Mouse (Mus musculus) liver, adult 2 months (tissue): ENCODE measurements at regions not wholly inside any gene's neighbourhood (a gene's known extent, or its start where the extent isn't known, plus 50 kb on each side); places are given as distances from the start of the nearest gene placed in this dataset.

Experiments used
- CTCF ChIP-seq: fragments of 200-500 bp; IDR thresholded peaks from 2 replicates; pipeline ENCODE4 v1.5.1; 2011; ENCODE audit warnings: low read depth, low read length, control low read depth
- POLR2A ChIP-seq: fragments of 200-500 bp; IDR thresholded peaks from 2 replicates; pipeline ENCODE4 v1.6.1; 2011; ENCODE audit warnings: low read length, control low read depth; ENCODE audit not compliant: insufficient read depth; ENCODE audit errors: extremely low read depth

DNA sequence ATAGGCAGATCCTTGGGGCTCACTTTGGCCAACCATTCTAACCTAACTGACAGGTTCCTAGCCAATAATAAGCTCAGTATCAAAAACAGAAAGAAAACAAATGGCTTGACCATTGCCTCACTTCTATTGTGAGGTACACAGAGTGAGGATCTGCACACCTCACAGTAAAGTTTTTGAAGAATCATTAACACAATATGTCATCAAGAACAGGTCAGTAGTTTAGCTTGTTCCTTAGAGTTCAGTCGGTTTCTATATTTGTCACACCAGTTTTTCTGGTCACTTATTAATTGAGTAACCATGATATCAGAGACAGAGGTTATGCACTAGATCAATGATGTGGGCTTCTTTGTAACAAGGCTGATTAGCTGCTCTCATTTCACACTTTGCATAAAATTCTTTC is 53.4 kb upstream of the Olfr1320 start:
- TF ChIP-seq POLR2A, result no peak
- no peak for TF ChIP-seq CTCF
